Mouse (Mus musculus) neural tube, embryonic 12.5 days (tissue): Measurements from ENCODE around the gene Gucy2c. TPM values are rescaled to one million over a fixed set of nuclear protein-coding genes. Genes with fewer than 3 reads are reported as not detected.

Experiments used
- ATAC-seq: fragments of 200-750 bp; cut with Nextera tagmentation; 2 replicates; pipeline ENCODE4 v1.8.0; 2017; ENCODE audit warnings: low read depth, mild to moderate bottlenecking, moderate TSS enrichment, moderate library complexity; ENCODE audit not compliant: low FRiP score
- H3K27ac ChIP-seq: fragments of 300-500 bp; sonication (generic); 2 replicates; pipeline ENCODE4 v1.5.1; 2016
- H3K27me3 ChIP-seq: fragments of 300-500 bp; sonication (generic); replicated peaks from 2 replicates; pipeline ENCODE4 v1.6.1; 2016; ENCODE audit warnings: mild to moderate bottlenecking
- H3K36me3 ChIP-seq: fragments of 300-500 bp; sonication (generic); 2 replicates; pipeline ENCODE4 v1.6.1; 2016; ENCODE audit warnings: mild to moderate bottlenecking
- H3K4me1 ChIP-seq: fragments of 300-500 bp; sonication (generic); 2 replicates; pipeline ENCODE4 v1.6.1; 2016
- H3K4me2 ChIP-seq: fragments of 300-500 bp; sonication (generic); replicated peaks from 2 replicates; pipeline ENCODE4 v1.6.1; 2016; ENCODE audit warnings: mild to moderate bottlenecking
- H3K4me3 ChIP-seq: fragments of 300-500 bp; sonication (generic); 2 replicates; pipeline ENCODE4 v1.5.1; 2016
- H3K9ac ChIP-seq: fragments of 300-500 bp; sonication (generic); 2 replicates; pipeline ENCODE4 v1.6.1; 2016; ENCODE audit warnings: mild to moderate bottlenecking
- H3K9me3 ChIP-seq: fragments of 300-500 bp; sonication (generic); 2 replicates; pipeline ENCODE4 v1.6.1; 2016; ENCODE audit warnings: mild to moderate bottlenecking
- WGBS: fragments of 180-500 bp; shearing (Covaris S2); methylation state at CpG from one replicate; pipeline ENCODE4 v1.1.7; 2016; 5-methylcytosine and 5-hydroxymethylcytosine counted together
- polyA plus RNA-seq: library from polyadenylated mRNA; unstranded; fragments of >200 nt; fragmentation: Nextera tagmentation; extraction: Ambion mirVana; gene quantifications from 2 replicates; pipeline ENCODE4 v1.2.1, GENCODE M21; 2016

Gucy2c gene
- polyA plus RNA-seq, 1 experiment from 2014 or later, result 0.41 TPM

DNA sequence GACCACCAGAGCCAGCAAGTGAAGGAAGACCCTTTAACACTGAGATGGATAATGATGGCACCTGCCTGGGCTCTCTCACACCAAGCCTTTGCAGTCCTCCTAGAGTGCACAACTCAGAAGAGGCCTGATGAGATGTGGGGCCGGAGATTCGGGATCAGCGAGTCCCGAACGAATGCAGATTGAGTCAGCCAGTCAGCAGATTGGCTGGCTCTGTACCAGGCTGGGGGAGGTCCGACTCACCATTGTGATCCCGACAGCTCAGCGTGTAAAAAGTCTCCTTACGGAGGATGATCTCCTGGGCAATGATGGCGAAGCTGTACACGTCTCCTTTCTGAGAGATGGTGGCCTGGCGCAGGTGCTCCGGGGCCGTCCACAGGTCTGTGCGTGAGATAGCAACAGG, 61.1 kb downstream of the Gucy2c start:
- no peak overlapping the region for H3K27ac ChIP-seq
- H3K4me3 ChIP-seq, result no peak overlapping the region
- 90% methylated on average over 15 of the region's 15 CpGs for WGBS
- no peak overlapping the region for H3K4me2 ChIP-seq
- no peaks in the 10 kb centered on the region for H3K27me3 ChIP-seq
- no peaks in the 10 kb centered on the region for H3K9me3 ChIP-seq
- no peak for ATAC-seq
- no peak overlapping the region for H3K9ac ChIP-seq
- no peaks in the 10 kb centered on the region for H3K4me1 ChIP-seq
- H3K36me3 ChIP-seq, result no peaks in the 10 kb centered on the region

- H3K4me3 ChIP-seq, result no peak overlapping the region
- 88% methylated on average over 10 of the region's 11 CpGs for WGBS
- ATAC-seq, result no peak
Observed at GRCm38 (mm10) chr6:136715881-136716431, 65.6 kb downstream of the Gucy2c start.

DNA sequence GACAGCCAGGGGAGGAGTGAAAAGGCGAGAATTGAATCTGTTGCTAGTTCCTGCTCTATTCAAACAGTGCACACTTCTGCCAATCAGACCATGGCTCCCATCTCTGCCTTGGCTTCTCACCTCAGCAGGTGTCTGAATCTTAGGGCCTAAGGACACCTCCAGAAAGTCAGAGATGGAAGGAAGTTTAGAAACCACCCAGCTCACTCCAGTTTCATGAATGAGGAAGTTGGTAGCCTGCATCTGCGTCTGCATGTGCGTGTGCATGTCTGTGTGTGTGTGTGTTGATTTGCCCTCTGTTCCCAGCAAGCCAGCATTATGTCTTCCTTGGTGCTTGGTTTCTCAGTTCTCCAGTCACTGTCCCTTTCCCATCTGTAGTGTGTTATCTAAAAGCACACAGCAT, 67.5 kb downstream of the Gucy2c start:
- no peaks in the 10 kb centered on the region for H3K9me3 ChIP-seq
- ATAC-seq, result no peak
- H3K27me3 ChIP-seq, result no peaks in the 10 kb centered on the region
- no peak overlapping the region for H3K4me2 ChIP-seq
- no peak overlapping the region for H3K9ac ChIP-seq
- no peak overlapping the region for H3K4me3 ChIP-seq
- no peaks in the 10 kb centered on the region for H3K36me3 ChIP-seq
- WGBS, result 80% methylated on average over 3 of the region's 3 CpGs
- no peaks in the 10 kb centered on the region for H3K4me1 ChIP-seq
- H3K27ac ChIP-seq, result no peak overlapping the region

More at GRCm38 (mm10) chr6:136715881-136716431, 65.6 kb downstream of the Gucy2c start:
- H3K9me3 ChIP-seq, result no peaks in the 10 kb centered on the region
- H3K4me1 ChIP-seq, result no peaks in the 10 kb centered on the region
- no peaks in the 10 kb centered on the region for H3K27me3 ChIP-seq
- H3K27ac ChIP-seq, result no peak overlapping the region
- no peak overlapping the region for H3K9ac ChIP-seq
- no peak overlapping the region for H3K4me2 ChIP-seq
- H3K36me3 ChIP-seq, result no peaks in the 10 kb centered on the region

DNA sequence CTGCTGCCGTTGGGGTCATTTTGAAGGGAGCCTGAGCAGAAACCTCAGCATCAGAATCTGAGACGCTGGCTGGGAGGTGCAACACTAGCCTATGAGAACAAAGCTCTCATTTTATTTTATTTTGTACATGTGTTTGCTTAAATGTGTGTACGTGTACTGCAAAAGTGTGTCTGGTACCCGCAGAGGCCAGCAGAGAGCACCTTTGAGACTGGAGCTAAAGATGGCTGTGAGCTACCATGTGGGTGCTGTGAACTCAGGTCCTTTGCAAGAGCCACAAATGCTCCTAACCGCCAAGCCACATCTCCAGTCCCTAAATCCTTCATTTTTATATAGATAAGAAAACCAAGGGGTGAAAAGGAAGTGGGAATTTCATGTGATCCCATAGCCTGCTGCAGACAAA, 71.2 kb downstream of the Gucy2c start:
- WGBS, result 91% methylated on average over 5 of the region's 5 CpGs
- H3K4me2 ChIP-seq, result no peak overlapping the region
- H3K9ac ChIP-seq, result no peak overlapping the region
- H3K36me3 ChIP-seq, result no peaks in the 10 kb centered on the region
- ATAC-seq, result no peak
- no peak overlapping the region for H3K27ac ChIP-seq
- no peaks in the 10 kb centered on the region for H3K9me3 ChIP-seq
- no peaks in the 10 kb centered on the region for H3K4me1 ChIP-seq
- H3K4me3 ChIP-seq, result no peak overlapping the region
- H3K27me3 ChIP-seq, result no peaks in the 10 kb centered on the region

GRCm38 (mm10) chr6:136708597-136708996, 73.0 kb downstream of the Gucy2c start:
- H3K36me3 ChIP-seq, result no peaks in the 10 kb centered on the region
- H3K4me3 ChIP-seq, result no peak overlapping the region
- H3K27me3 ChIP-seq, result no peaks in the 10 kb centered on the region
- no peak overlapping the region for H3K9ac ChIP-seq
- 92% methylated on average over 6 of the region's 6 CpGs for WGBS
- no peak overlapping the region for H3K27ac ChIP-seq
- no peak for ATAC-seq
- no peaks in the 10 kb centered on the region for H3K4me1 ChIP-seq
- no peaks in the 10 kb centered on the region for H3K9me3 ChIP-seq
- H3K4me2 ChIP-seq, result no peak overlapping the region

DNA sequence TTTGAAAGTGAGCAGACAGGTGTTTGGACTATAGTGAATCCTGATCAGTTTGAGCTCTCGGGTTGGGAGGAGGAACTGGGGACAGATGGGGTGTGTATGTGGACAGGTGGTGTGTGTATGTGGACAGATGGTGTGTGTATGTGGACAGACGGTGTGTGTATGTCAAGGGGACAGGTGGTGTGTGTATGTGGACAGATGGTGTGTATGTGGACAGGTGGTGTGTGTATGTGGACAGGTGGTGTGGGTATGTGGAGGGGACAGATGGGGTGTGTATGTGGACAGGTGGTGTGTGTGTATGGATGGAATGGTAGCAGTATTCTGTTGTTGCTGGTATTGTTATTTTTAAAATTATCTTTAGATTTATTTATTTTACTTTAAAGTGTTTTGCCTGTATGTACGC, 79.7 kb downstream of the Gucy2c start:
- Histone ChIP-seq H3K9me3 (no peaks in the 10 kb centered on the region), H3K4me3 (no peak overlapping the region), H3K4me2 (no peak overlapping the region), H3K4me1 (no peaks in the 10 kb centered on the region), H3K27ac (no peak overlapping the region), H3K36me3 (no peaks in the 10 kb centered on the region), H3K27me3 (no peaks in the 10 kb centered on the region), H3K9ac (no peak overlapping the region)
- 0 out of 2 replicates have a peak, but pooled peaks have one; percentile 13 for ATAC-seq
- WGBS, result 88% methylated on average over 3 of the region's 3 CpGs

DNA sequence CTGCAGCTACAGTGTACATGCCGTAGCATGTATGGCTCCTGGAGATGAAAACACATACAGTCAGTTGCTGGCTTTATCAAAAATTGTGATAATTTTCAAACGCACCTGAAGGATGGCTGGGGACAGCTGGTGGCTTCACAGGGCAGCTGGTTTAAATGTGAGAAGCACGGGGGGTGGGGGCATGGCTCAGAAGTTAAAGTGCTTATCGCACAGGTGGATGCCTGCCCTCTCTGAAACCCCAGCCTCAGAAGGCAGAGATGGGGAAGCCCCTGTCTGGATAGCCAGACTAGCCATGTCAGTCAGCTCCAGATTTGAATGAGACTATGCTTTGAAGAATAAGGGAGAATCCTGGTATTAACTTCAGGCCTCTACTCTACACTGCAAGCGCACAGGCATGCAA, 80.4 kb downstream of the Gucy2c start:
- 82% methylated on average over 5 of the region's 5 CpGs for WGBS

DNA sequence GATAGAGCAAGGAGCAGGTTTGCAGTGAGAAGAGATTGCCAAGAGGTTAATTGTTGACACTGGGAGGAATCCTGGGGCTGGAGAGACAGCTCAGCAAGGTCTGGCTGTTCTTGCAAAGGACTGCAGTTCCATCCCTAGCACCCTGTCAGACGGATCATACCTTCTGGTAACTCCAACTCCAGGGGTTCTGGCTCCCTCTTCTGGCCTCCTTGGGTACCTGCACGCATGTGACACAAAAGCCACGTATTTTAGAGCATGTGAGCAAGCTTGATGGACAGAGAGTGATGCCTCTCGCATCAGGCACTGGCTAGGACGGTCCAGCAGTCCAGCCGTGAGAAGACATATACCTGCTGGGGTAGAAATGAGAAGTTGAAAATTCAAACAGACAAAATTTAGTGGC, 90.3 kb downstream of the Gucy2c start:
- WGBS, result 87% methylated on average over 6 of the region's 6 CpGs
- Histone ChIP-seq H3K9me3 (no peaks in the 10 kb centered on the region; the same call in 1 of the 2 replicates), H3K36me3 (no peaks in the 10 kb centered on the region), H3K4me3 (no peak overlapping the region), H3K27me3 (no peaks in the 10 kb centered on the region), H3K4me2 (no peak overlapping the region), H3K27ac (no peak overlapping the region), H3K4me1 (no peaks in the 10 kb centered on the region), H3K9ac (no peak overlapping the region)
- ATAC-seq, result no peak

More for the DNA sequence above, 80.4 kb downstream of the Gucy2c start:
- H3K4me3 ChIP-seq, result no peak overlapping the region
- no peak overlapping the region for H3K27ac ChIP-seq
- no peak overlapping the region for H3K9ac ChIP-seq
- ATAC-seq, result no peak
- no peak overlapping the region for H3K4me2 ChIP-seq
- no peaks in the 10 kb centered on the region for H3K9me3 ChIP-seq
- no peaks in the 10 kb centered on the region for H3K36me3 ChIP-seq
- no peaks in the 10 kb centered on the region for H3K4me1 ChIP-seq
- H3K27me3 ChIP-seq, result no peaks in the 10 kb centered on the region

- H3K4me3 ChIP-seq, result no peak overlapping the region
- H3K27me3 ChIP-seq, result no peaks in the 10 kb centered on the region
- no peak overlapping the region for H3K4me2 ChIP-seq
- no peak overlapping the region for H3K9ac ChIP-seq
- no peaks in the 10 kb centered on the region; the same call in 1 of the 2 replicates for H3K9me3 ChIP-seq
- no peak for ATAC-seq
- H3K36me3 ChIP-seq, result no peaks in the 10 kb centered on the region
- H3K27ac ChIP-seq, result no peak overlapping the region
- H3K4me1 ChIP-seq, result no peaks in the 10 kb centered on the region
- 85% methylated on average over 5 of the region's 5 CpGs for WGBS
Observed at GRCm38 (mm10) chr6:136690527-136690926, 91.0 kb downstream of the Gucy2c start.

- H3K27me3 ChIP-seq, result no peaks in the 10 kb centered on the region
- no peak overlapping the region for H3K4me3 ChIP-seq
- no peak overlapping the region for H3K9ac ChIP-seq
- no peak overlapping the region for H3K4me2 ChIP-seq
- no peak for ATAC-seq
- no peaks in the 10 kb centered on the region; the same call in 1 of the 2 replicates for H3K9me3 ChIP-seq
- WGBS, result 69% methylated on average over 15 of the region's 15 CpGs
- H3K27ac ChIP-seq, result no peak overlapping the region
- no peaks in the 10 kb centered on the region for H3K36me3 ChIP-seq
- no peaks in the 10 kb centered on the region for H3K4me1 ChIP-seq
Observed at GRCm38 (mm10) chr6:136689790-136690413, 91.7 kb downstream of the Gucy2c start.

- Histone ChIP-seq H3K9me3 (no peaks in the 10 kb centered on the region), H3K4me1 (no peaks in the 10 kb centered on the region), H3K36me3 (no peaks in the 10 kb centered on the region), H3K9ac (no peak overlapping the region), H3K4me2 (no peak overlapping the region), H3K27me3 (no peaks in the 10 kb centered on the region), H3K27ac (no peak overlapping the region), H3K4me3 (no peak overlapping the region)
- no peak for ATAC-seq
- WGBS, result 81% methylated on average over 5 of the region's 5 CpGs
Observed at GRCm38 (mm10) chr6:136685433-136685832, 96.1 kb downstream of the Gucy2c start.

DNA sequence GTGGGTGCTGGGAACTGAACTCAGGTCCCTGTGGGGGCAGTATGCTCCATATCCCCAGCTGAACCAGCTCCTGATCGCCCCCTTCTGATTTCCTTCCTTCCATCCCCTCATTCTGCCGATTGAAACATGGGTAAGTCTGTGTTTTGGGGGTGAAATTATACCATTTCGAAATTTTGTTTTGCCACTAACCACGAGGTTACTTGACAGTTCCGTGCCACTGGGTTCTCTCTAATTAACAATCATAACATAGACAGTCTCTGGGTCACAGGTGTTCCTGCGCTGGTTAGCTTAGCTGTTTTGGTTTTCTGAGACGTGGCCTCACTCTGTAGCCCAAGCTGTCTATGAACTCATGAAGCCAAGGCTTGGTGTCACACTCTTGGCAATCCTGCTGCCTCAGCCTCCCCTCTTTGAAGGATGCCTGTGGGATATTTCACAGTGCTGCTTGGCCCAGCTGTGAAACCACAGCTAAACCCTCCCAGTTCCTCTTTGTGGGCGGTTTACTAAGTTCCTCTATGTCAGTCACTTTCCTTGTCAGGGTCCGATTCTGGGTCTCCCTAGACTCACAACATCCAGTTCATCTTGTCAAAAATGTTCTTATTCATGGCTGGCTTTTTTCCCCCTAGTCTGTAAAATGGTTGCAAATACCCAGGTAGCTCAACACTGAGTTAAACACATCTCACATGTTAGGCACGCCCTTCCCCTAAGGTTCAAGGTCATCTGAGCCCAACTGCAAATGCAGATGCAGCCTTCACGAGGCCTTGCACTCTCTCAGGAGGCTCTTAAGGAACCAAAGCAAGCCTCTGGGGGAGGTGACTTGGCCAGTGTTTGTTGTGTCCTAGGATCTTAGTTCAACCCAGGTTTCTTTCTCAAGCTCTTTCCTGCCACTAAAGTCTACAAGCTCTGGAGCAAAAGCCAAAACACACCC, 97.9 kb downstream of the Gucy2c start:
- H3K36me3 ChIP-seq, result no peaks in the 10 kb centered on the region
- H3K27ac ChIP-seq, result no peak overlapping the region
- WGBS, result 89% methylated on average over 11 of the region's 11 CpGs
- H3K27me3 ChIP-seq, result no peaks in the 10 kb centered on the region
- H3K4me1 ChIP-seq, result no peaks in the 10 kb centered on the region
- ATAC-seq, result no peak
- H3K9ac ChIP-seq, result no peak overlapping the region
- no peak overlapping the region for H3K4me2 ChIP-seq
- H3K4me3 ChIP-seq, result no peak overlapping the region
- H3K9me3 ChIP-seq, result no peaks in the 10 kb centered on the region
